Mouse (Mus musculus): Measurements from ENCODE around the gene Nrxn1.
"Not testable (repeated sequence)": the region's sequence is repeated elsewhere in the genome, so short reads cannot be mapped to it uniquely, and the experiment has no call there.

Nrxn1 gene

DNA sequence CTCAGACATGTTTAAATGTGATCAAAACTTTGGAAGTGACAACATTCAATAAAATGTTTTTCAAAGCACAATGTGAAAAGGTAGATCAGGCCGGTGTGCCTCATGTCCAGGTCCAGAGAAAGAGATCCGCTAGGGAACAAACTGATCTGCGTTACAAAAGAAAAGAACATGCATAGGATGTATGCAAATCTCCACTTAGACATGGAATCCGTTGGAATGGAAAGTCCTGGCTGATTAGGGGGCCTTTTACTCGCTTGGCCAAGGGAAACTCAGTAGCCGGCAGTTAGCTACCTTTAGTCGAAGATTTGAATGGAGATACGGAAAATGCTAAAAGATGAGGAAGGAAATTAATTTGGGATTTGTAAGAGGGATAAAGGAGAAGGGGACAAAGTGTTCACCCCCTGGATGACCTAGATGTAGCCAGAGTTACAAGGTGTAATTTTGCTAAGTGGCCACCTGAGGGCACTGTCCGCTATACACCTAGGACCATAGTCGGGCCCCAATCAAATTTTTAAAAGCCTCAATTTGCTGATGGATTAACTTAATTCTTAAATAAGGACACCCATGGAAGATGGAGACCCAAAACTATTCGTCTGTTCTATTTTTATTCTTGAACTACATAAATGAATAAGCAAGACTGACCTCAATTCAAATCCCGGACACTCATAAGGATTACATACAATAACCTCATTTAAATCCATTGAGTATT is 508.9 kb downstream of the Nrxn1 start:
- DNase-seq (ENCODE audit: low spot score in 2 of 2), result no peak

GRCm38 (mm10) chr17:90583196-90583595 is 509.7 kb downstream of the Nrxn1 start:
- DNase-seq (ENCODE audit: low spot score in 2 of 2), result no peak

DNA sequence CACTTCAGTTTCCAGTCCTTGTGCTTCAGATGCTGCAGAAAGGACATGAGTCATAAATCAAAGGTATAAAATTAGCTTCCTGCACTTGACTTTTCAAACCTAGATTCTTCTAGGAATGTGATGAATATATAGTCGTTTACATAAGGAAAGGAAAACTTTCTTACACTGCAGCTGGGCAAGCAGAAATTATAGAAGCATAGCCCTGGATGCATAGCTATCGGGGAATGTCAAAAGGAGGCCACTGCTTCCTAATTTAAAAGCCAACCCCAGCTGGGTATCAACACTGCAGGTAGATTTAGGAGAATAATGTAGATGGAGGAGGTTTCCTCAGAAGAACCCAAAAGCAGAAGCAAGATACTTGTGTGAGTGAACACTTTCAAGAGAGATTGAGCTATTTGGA is 523.0 kb downstream of the Nrxn1 start:
- no peak for DNase-seq (ENCODE audit: low spot score in 2 of 2)

DNA sequence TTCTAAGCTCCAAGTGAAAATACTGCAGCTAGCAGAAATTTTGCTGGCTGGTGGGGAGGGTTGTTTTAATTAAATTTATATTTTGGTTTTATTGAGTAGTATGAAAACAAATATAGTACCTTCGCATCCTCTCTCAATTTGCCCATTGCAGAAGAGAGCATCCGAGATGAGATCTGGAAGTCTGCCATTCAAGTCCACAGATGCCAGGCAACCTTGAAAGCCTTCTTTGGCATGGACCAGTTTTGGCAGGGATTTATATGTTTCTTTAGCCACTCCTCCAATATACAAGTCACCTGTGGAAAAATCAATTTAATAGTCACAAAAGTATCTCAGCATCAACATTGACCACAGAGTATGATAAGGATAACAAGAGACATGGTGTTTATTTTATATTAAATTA is 527.7 kb downstream of the Nrxn1 start:
- DNase-seq (ENCODE audit: low spot score in 2 of 2), result no peak

DNA sequence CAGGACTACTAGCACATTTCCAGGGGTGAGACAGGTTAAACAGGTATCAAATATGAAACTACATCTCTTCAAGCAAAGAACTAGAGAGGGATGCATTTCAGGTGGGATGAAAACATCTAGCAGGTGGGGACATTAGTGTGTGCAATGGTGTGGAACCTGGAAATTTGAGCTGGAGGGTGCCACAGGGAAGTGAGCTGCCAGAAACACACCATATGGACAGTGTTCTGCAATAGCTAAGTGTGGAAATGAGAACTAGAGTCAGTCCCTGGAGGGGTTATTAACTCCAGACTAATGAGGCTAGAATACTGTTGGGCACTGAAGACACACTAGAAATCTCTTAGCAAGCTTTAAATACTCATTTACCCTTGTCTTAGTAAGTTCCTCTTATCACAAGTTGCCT is 536.5 kb downstream of the Nrxn1 start:
- no peak for DNase-seq (ENCODE audit: low spot score in 2 of 2)

DNA sequence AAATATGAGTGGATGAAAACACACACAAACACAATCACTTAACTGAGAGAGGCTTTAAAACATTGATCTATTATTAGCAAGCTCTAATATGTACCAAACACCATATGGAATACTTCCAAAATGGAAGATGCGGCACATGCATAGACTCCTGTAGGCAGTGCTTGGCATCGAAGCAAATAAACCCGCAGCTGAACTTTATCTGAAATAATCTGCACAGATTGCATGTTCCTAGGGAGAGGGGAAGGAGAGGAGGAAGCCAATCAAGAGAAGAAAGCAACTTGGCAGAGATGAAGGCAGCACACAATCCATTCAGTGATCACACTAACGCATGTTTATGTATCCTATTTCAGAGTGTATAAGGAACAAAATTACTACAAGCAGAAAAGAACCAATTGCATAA is 542.5 kb downstream of the Nrxn1 start:
- no peak for DNase-seq (ENCODE audit: low spot score in 2 of 2)

GRCm38 (mm10) chr17:90546806-90547205 is 546.1 kb downstream of the Nrxn1 start:
- no peak for DNase-seq (ENCODE audit: low spot score in 2 of 2)

- DNase-seq (ENCODE audit: low spot score in 2 of 2), result no peak
Measured at GRCm38 (mm10) chr17:90544639-90545259, 548.1 kb downstream of the Nrxn1 start.

DNA sequence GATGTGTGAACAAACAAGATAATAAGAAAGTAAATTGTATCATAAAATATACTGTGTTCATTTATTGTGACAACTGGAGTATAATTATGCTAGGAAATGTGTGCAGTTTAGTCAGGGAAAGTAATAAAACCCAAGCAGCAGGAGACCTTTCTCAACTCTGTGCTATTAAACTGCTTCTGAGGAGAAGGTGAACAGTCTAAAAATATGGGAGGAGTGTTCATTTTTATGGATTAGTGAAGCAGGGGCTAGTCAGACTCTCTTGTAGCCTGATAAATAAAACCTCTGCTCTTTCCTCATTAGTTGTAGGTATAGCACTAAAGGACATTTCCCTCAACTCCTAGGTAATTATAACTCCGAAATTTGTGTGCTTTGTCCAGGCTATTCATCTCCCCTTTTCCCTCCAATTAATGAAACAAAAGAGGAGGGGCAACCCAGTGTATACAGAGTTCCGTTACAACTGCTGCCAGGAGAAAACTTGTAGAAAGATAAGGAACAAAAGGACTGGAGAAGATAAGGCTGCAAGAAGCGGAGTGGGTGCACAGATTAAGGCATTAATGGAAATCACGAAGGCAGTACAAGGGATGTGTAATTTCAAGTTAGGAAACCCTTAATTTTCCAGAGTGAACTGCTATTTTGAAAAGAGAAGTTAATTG is 548.8 kb downstream of the Nrxn1 start:
- no peak for DNase-seq (ENCODE audit: low spot score in 2 of 2)

DNA sequence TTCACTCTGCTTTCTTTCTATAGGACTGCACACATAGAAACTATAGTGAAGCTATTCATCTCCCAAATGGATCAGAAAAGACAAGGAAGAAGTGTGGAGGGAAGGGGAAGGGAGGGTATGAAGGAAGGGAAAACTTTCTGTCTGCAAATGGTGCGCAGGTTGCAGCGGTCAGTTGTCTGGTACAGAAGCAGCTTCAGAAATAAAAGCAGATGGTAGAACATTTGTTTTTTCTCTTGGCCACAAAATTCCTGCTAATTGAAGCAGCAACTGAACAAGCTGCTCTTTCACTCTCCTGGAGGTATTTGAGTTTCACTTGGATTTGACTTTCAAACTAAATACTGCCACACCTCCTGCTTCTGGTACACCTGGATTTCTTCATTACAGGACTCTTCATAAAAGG is 561.4 kb downstream of the Nrxn1 start:
- no peak for DNase-seq (ENCODE audit: low spot score in 2 of 2)

DNA sequence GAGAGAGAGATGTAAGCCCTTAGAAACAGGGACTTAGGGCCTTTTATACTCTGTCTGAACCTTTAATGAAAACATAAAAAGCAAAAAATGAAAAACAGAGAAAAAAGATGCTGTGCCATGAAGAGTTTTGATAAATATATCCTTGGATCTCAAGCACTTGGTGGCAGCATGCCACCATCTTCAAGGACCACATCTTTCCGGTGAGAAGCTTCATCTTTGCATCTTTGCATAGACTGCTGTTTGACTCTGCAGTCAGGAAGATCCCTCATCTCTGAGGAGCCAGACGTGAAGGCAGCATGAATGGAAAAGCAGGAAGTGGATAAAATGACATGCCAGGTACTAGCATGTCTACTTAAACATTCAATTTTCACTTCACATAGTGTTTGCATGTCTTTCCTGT is 586.8 kb downstream of the Nrxn1 start:
- no peak for DNase-seq (ENCODE audit: low spot score in 2 of 2)

GRCm38 (mm10) chr17:90503999-90504398 is 588.9 kb downstream of the Nrxn1 start:
- DNase-seq (ENCODE audit: low spot score in 2 of 2), result not testable (repeated sequence)

GRCm38 (mm10) chr17:90501023-90501675 is 591.7 kb downstream of the Nrxn1 start:
- no peak for DNase-seq (ENCODE audit: low spot score in 2 of 2)

- DNase-seq (ENCODE audit: low spot score in 2 of 2), result no peak
Measured at GRCm38 (mm10) chr17:90479531-90480250, 613.2 kb downstream of the Nrxn1 start.

DNA sequence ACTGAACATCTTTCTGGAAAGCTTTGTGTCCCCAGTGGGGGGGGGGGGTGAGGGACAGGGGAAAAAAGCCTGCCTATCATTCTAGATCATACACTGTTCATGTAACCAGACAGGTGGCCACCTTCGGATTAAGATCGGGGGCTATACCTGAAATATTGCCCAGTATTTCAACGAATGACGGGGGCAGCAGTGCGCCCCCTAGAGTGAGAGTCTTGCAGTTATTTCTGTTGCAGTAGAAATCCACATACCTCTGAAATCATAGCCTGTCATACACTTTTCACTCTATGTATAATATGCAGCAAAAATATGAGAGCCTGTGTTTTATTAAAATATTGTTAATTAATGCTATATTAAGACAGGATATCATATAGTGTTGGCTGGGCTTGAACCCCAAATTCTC is 636.1 kb downstream of the Nrxn1 start:
- no peak for DNase-seq (ENCODE audit: low spot score in 2 of 2)

DNA sequence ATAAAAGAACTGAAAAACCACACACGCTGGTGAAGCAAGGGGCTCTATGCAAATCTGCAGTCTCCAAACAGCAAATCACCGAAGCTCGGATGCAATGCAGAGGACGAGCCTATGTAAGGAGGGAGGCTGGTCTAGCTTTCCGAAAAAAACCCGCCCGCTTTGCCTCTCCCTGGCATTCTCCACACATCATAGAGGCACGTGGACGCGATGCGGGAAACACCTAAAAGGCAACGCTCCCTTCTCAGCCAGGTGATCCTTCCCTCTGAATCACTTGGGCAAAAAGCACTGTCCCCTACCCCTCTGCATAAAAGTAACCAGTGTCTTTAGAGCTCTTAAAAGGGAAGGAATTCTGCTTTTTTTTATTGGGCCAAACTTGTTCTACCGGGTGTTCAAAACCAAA is 637.0 kb downstream of the Nrxn1 start:
- DNase-seq (ENCODE audit: low spot score in 2 of 2), result no peak

DNA sequence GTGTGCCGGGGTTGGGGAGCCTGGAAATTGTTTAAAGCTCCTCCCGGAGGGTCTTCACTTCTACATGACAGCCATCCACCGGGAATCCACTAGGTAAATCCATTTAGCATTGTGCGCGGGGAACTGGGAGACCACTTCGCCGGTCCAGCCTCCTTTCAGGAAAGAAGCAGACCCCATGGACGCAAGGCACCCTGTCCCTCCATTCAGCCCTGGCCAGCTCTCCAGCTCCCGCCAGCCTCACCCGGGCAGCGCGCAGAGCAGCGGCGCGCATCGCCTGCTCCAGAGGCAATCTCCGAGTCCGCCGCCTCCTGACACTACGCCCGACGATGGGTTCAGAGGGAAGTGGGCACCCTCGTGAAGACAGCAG is 637.5 kb downstream of the Nrxn1 start:
- no peak for DNase-seq (ENCODE audit: low spot score in 2 of 2)

DNA sequence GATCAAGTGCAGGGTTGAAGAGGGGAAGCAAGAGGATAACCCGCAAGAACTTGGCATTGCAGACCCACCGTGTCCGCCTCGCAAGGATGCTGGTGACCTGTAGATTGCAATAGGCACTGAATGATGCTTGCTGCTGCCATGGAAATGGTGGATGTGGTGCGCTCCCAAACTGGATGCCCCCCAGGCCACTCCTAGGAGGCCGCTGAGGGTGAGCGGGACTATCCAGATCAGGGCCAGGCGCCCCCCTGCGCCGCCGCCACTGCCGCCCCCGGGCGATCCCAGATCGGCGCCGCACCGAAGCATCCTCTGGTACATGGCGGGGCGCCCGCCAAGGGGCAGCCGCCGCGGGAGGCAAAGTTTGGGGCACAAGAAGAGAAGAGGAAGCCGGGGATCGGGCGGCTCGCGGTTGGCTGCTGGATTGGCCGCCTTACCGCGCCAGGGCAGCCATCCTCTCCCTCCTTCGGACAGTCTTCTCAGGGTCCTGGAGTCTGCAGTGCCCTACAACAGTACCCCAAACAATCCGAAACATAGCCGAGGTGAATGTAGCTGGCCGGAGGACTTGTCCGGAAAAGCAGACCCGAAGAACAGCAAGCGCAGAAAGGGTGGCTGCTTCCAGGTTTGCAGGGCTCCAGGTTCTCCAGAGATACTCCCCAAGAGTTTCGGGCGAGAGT is 638.0 kb downstream of the Nrxn1 start:
- no peak for DNase-seq (ENCODE audit: low spot score in 2 of 2)

DNA sequence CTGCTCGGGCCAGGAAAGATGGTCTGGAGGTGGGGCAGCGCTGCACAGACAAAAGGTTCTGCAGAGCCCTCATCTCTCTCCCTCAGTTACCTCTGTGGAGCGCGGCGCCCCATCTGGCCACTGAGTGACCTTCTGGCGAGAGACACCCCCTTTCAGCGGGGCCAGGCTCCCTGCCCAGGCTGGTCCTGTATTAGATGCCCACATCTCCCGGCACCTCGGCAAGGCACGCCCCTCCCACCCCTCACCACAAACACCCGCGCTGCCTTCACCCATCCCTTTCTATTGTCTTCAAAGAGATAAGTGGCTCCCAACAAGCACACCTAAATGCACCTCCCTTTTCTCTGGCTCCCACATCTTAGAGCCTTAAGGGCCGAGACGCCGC is 638.5 kb downstream of the Nrxn1 start:
- no peak for DNase-seq (ENCODE audit: low spot score in 2 of 2)

DNA sequence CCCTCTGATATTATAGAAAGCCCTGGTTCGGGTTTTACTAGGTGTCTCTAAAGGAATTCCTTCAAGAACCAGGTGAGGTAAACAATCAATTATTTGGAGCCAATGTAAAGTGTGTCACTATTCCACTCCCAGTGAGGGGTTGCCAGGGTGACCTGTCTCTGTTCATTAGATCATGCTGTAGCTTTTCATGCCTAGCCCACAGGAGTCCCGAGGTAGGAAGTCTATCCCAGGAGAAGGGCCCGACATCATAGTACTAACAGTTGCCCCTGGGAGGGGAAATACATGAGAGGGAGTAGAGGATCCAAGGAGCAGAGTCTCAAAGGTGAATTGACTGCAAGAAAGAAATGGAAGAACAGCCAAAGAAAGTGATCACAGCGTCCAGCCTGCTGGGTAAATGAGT is 639.6 kb downstream of the Nrxn1 start:
- DNase-seq (ENCODE audit: low spot score in 2 of 2), result no peak

DNA sequence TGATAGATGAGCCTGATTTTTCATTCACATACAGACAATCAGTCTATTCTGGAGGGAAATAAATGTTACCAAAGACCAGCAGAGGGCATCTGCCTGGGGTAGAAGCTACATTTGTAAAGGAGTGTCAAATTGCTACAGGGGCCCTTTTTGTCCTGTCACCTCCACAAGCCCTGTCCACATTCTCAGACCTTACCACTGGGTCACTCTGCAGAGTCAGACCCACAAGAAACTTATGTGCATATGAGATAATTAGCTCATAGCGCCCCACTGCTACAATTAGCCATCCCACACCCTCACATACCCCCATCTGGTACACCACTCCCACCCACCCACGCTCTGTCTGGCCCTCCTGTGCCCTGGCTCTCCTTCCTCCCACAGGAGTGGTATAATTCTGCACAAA is 640.1 kb downstream of the Nrxn1 start:
- no peak for DNase-seq (ENCODE audit: low spot score in 2 of 2)

- no peak for DNase-seq (ENCODE audit: low spot score in 2 of 2)
Measured at GRCm38 (mm10) chr17:90451384-90451783, 641.5 kb downstream of the Nrxn1 start.
